Mouse (Mus musculus): Measurements from ENCODE around the gene Rbfox1. TPM values are rescaled to one million over a fixed set of nuclear protein-coding genes. Genes with fewer than 3 reads are reported as not detected.

Gene Rbfox1
- polyA plus RNA-seq, 1 experiment from 2014 or later, result 2.3 TPM

- H3K27ac ChIP-seq (ENCODE audit: low read depth, low read length), result no peak overlapping the region
- no peaks in the 10 kb centered on the region for H3K4me1 ChIP-seq (replicated peaks; ENCODE audit: control insufficient read depth, insufficient read depth, low read length)
- H3K9ac ChIP-seq (ENCODE audit: low read depth, low read length), result no peak overlapping the region
- no peak overlapping the region for H3K4me2 ChIP-seq (replicated peaks; ENCODE audit: low read depth)
- H3K36me3 ChIP-seq (ENCODE audit: control insufficient read depth, insufficient read depth), result no peaks in the 10 kb centered on the region
- no peak for TF ChIP-seq CTCF (IDR thresholded peaks at IDR 0.05; ENCODE audit: low read depth)
- H3K4me3 ChIP-seq (ENCODE audit: low read depth, low read length), result no peak overlapping the region
- H3K9me3 ChIP-seq (ENCODE audit: control insufficient read depth), result no peaks in the 10 kb centered on the region
- no peak for ATAC-seq
- peaks cover 14% of the 10 kb centered on the region for H3K27me3 ChIP-seq (replicated peaks; ENCODE audit: control insufficient read depth, insufficient read depth, low read length)
- WGBS, result 82% methylated on average over 11 of the region's 11 CpGs
These were observed 465.1 kb downstream of the Rbfox1 start for GRCm38 (mm10) chr16:6350256-6350655.

- no peaks in the 10 kb centered on the region for H3K36me3 ChIP-seq (ENCODE audit: control insufficient read depth, insufficient read depth)
- no peaks in the 10 kb centered on the region for H3K9me3 ChIP-seq (ENCODE audit: control insufficient read depth)
- H3K9ac ChIP-seq (ENCODE audit: low read depth, low read length), result no peak overlapping the region
- no peak for TF ChIP-seq CTCF (IDR thresholded peaks at IDR 0.05; ENCODE audit: low read depth)
- H3K4me3 ChIP-seq (ENCODE audit: low read depth, low read length), result no peak overlapping the region
- ATAC-seq, result no peak
- no peak overlapping the region for H3K27ac ChIP-seq (ENCODE audit: low read depth, low read length)
- H3K4me2 ChIP-seq (replicated peaks; ENCODE audit: low read depth), result no peak overlapping the region
- H3K27me3 ChIP-seq (replicated peaks; ENCODE audit: control insufficient read depth, insufficient read depth, low read length), result peaks cover 14% of the 10 kb centered on the region
- WGBS, result 81% methylated on average over 5 of the region's 5 CpGs
- H3K4me1 ChIP-seq (replicated peaks; ENCODE audit: control insufficient read depth, insufficient read depth, low read length), result no peaks in the 10 kb centered on the region
These were observed 468.0 kb downstream of the Rbfox1 start for GRCm38 (mm10) chr16:6353191-6353590.

- 64% methylated on average over 3 of the region's 3 CpGs for WGBS
- no peak for ATAC-seq
- H3K9me3 ChIP-seq (ENCODE audit: control insufficient read depth), result no peaks in the 10 kb centered on the region
These were observed 471.8 kb downstream of the Rbfox1 start for GRCm38 (mm10) chr16:6356931-6357330.

GRCm38 (mm10) chr16:6365793-6366192, 480.6 kb downstream of the Rbfox1 start:
- ATAC-seq, result no peak
- Histone ChIP-seq H3K9ac (ENCODE audit: low read depth, low read length) (no peak overlapping the region), H3K27ac (ENCODE audit: low read depth, low read length) (no peak overlapping the region), H3K9me3 (ENCODE audit: control insufficient read depth) (no peaks in the 10 kb centered on the region), H3K36me3 (ENCODE audit: control insufficient read depth, insufficient read depth) (no peaks in the 10 kb centered on the region), H3K4me1 (replicated peaks; ENCODE audit: control insufficient read depth, insufficient read depth, low read length) (no peaks in the 10 kb centered on the region), H3K4me2 (replicated peaks; ENCODE audit: low read depth) (no peak overlapping the region), H3K27me3 (replicated peaks; ENCODE audit: control insufficient read depth, insufficient read depth, low read length) (no peaks in the 10 kb centered on the region), H3K4me3 (ENCODE audit: low read depth, low read length) (no peak overlapping the region)
- no peak for TF ChIP-seq CTCF (IDR thresholded peaks at IDR 0.05; ENCODE audit: low read depth)
- WGBS, result 83% methylated on average over 2 of the region's 2 CpGs

More at GRCm38 (mm10) chr16:6356931-6357330, 471.8 kb downstream of the Rbfox1 start:
- no peak overlapping the region for H3K4me2 ChIP-seq (replicated peaks; ENCODE audit: low read depth)
- H3K4me1 ChIP-seq (replicated peaks; ENCODE audit: control insufficient read depth, insufficient read depth, low read length), result no peaks in the 10 kb centered on the region
- H3K4me3 ChIP-seq (ENCODE audit: low read depth, low read length), result no peak overlapping the region
- H3K27ac ChIP-seq (ENCODE audit: low read depth, low read length), result no peak overlapping the region
- no peak; the same call in 1 of the 2 replicates for TF ChIP-seq CTCF (IDR thresholded peaks at IDR 0.05; ENCODE audit: low read depth)
- H3K27me3 ChIP-seq (replicated peaks; ENCODE audit: control insufficient read depth, insufficient read depth, low read length), result no peaks in the 10 kb centered on the region
- H3K36me3 ChIP-seq (ENCODE audit: control insufficient read depth, insufficient read depth), result no peaks in the 10 kb centered on the region
- no peak overlapping the region for H3K9ac ChIP-seq (ENCODE audit: low read depth, low read length)

GRCm38 (mm10) chr16:6366649-6367048, 481.5 kb downstream of the Rbfox1 start:
- TF ChIP-seq CTCF (IDR thresholded peaks at IDR 0.05; ENCODE audit: low read depth), result no peak
- H3K4me3 ChIP-seq (ENCODE audit: low read depth, low read length), result no peak overlapping the region
- no peaks in the 10 kb centered on the region for H3K27me3 ChIP-seq (replicated peaks; ENCODE audit: control insufficient read depth, insufficient read depth, low read length)
- H3K36me3 ChIP-seq (ENCODE audit: control insufficient read depth, insufficient read depth), result no peaks in the 10 kb centered on the region
- no peak overlapping the region for H3K4me2 ChIP-seq (replicated peaks; ENCODE audit: low read depth)
- WGBS, result 78% methylated on average over 6 of the region's 6 CpGs
- H3K27ac ChIP-seq (ENCODE audit: low read depth, low read length), result no peak overlapping the region
- H3K9me3 ChIP-seq (ENCODE audit: control insufficient read depth), result no peaks in the 10 kb centered on the region
- no peaks in the 10 kb centered on the region for H3K4me1 ChIP-seq (replicated peaks; ENCODE audit: control insufficient read depth, insufficient read depth, low read length)
- ATAC-seq, result no peak
- no peak overlapping the region for H3K9ac ChIP-seq (ENCODE audit: low read depth, low read length)

GRCm38 (mm10) chr16:6380924-6381323, 495.8 kb downstream of the Rbfox1 start:
- WGBS, result 85% methylated on average over 3 of the region's 3 CpGs
- no peak for ATAC-seq
- Histone ChIP-seq H3K27ac (ENCODE audit: low read depth, low read length) (no peak overlapping the region), H3K9me3 (ENCODE audit: control insufficient read depth) (no peaks in the 10 kb centered on the region), H3K4me1 (replicated peaks; ENCODE audit: control insufficient read depth, insufficient read depth, low read length) (no peaks in the 10 kb centered on the region), H3K36me3 (ENCODE audit: control insufficient read depth, insufficient read depth) (no peaks in the 10 kb centered on the region), H3K27me3 (replicated peaks; ENCODE audit: control insufficient read depth, insufficient read depth, low read length) (no peaks in the 10 kb centered on the region), H3K4me3 (ENCODE audit: low read depth, low read length) (no peak overlapping the region), H3K9ac (ENCODE audit: low read depth, low read length) (no peak overlapping the region), H3K4me2 (replicated peaks; ENCODE audit: low read depth) (no peak overlapping the region)
- no peak for TF ChIP-seq CTCF (IDR thresholded peaks at IDR 0.05; ENCODE audit: low read depth)

- Histone ChIP-seq H3K4me1 (replicated peaks; ENCODE audit: control insufficient read depth, insufficient read depth, low read length) (no peaks in the 10 kb centered on the region), H3K27ac (ENCODE audit: low read depth, low read length) (no peak overlapping the region), H3K9ac (ENCODE audit: low read depth, low read length) (no peak overlapping the region), H3K9me3 (ENCODE audit: control insufficient read depth) (no peaks in the 10 kb centered on the region), H3K36me3 (ENCODE audit: control insufficient read depth, insufficient read depth) (no peaks in the 10 kb centered on the region), H3K4me2 (replicated peaks; ENCODE audit: low read depth) (no peak overlapping the region), H3K27me3 (replicated peaks; ENCODE audit: control insufficient read depth, insufficient read depth, low read length) (no peaks in the 10 kb centered on the region), H3K4me3 (ENCODE audit: low read depth, low read length) (no peak overlapping the region)
- whole genome bisulfite sequencing, result 66% methylated on average over 2 of the region's 2 CpGs
- ATAC-seq, result no peak
- TF ChIP-seq CTCF (IDR thresholded peaks at IDR 0.05; ENCODE audit: low read depth), result no peak
These were observed 496.4 kb downstream of the Rbfox1 start for GRCm38 (mm10) chr16:6381572-6381971.
